Mouse (Mus musculus) cerebellum, adult (tissue): ENCODE data around the gene Gm21974.
"Not testable (repeated sequence)": the region's sequence is repeated elsewhere in the genome, so short reads cannot be mapped to it uniquely, and the experiment has no call there.

Experiments
- ATAC-seq: cut with Nextera tagmentation; 2 replicates; pipeline ENCODE4 v1.9.2; 2017; ENCODE audit warnings: mild to moderate bottlenecking, moderate library complexity, mixed read lengths; ENCODE audit not compliant: insufficient number of reproducible peaks, low FRiP score, low TSS enrichment

Gm21974 gene

GRCm38 (mm10) chr7:127895442-127895841, at the start of gene Gm21974, which contains the start of gene Vkorc1:
Gm21974 (minus strand) TSS chr7:127895454.
Vkorc1 (minus strand) TSS chr7:127895617.
- peak; percentile 96 for ATAC-seq

DNA sequence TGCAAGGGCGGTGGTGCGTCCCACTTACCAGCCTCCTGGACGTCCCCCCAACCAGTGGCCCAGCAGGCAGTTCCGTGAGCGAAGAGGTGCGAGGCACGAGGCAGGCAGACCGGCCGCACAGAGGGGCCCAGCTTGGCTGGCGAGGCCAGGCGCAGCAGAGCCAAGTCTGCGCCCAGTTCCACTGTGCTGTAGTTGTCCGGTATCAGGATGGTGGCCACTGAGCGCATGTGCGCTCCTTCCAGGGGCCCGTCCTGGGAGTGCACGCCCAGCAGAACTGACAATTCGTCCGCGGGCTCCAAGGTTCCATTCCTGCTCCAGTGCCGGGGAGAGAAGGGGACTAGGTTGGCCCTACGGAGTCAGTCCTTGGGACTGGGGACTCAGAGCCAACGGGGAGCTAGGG, 49.4 kb upstream of the Gm21974 start:
- no peak for ATAC-seq

DNA sequence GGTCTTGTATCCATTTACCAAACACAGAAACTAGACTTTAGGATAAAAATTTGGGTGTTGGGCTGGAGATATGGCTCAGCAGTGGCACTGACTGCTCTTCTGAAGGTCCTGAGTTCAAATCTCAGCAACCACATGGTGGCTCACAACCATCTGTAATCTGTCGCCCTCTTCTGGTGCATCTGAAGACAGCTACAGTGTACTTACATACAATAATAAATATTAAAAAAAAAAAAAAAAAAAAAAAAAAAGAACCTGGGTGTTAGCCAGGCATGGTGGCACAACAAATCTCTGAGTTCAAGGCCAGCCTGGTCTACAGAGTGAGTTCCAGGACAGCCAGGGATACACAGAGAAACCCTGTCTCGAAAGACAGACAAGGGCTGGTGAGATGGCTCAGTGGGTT, 46.8 kb upstream of the Gm21974 start:
- not testable (repeated sequence) for ATAC-seq

DNA sequence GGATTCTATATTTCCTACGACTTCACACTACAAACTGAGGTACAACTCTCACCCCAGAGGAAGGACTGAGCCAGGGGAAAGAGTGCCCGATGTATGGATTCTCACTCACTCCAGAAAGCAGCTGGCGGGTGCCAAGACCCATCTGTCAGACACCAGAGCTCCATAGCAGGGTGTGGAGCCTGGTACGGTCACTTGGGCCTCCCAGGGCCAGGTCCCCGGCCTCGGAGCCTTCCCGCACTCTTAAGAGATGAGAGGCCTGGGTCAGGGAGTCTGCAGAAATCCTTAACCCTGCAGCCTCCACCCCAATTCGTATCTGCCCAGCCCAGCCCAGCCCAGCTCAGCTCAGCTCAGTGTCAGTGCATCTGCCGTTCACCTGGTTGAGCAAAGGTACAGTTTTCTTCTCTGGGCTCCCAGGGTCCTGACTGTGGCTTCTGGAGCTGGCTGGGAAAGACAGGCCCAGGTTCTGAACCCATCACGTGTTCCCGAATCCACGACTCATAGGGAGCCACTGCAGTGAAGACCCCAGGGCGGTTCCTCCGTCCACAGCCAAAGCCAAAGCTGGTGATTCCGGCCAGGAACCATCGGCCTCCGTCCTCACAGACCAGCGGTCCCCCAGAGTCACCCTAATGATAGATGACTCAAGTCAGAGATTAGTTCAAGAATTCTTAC, 41.1 kb upstream of the Gm21974 start:
- peak; percentile 31; the same call in 1 of the 2 replicates for ATAC-seq

DNA sequence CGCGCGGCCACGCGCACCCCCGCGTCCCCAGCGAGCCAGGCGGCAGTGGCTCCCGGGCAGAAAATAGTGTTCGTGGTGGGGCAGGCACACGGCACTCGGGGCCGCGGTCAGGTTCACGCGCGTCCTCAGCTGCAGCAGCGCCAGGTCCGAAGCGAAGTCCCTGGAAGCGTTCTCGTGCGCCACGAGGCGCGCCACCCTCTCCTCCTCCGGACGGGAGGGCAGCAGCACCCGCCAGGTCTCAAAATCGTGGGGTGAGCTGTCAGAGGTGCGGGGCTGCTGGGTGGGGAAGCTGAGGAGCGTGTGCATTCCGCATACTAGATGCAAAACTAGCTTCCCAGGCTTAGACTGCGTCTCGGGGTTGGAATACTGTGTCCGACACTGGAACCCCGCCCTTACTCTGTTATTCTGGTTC, 40.5 kb upstream of the Gm21974 start:
- 0 out of 2 replicates have a peak, but pooled peaks have one; percentile 50 for ATAC-seq

- ATAC-seq = peak; percentile 94
These were observed 39.9 kb upstream of the Gm21974 start for GRCm38 (mm10) chr7:127935028-127935722.

- no peak for ATAC-seq
These were observed 38.8 kb upstream of the Gm21974 start for GRCm38 (mm10) chr7:127934075-127934474.

- no peak for ATAC-seq
These were observed 37.2 kb upstream of the Gm21974 start for GRCm38 (mm10) chr7:127932273-127933031.

- ATAC-seq = no peak
These were observed 36.3 kb upstream of the Gm21974 start for GRCm38 (mm10) chr7:127931351-127932135.

DNA sequence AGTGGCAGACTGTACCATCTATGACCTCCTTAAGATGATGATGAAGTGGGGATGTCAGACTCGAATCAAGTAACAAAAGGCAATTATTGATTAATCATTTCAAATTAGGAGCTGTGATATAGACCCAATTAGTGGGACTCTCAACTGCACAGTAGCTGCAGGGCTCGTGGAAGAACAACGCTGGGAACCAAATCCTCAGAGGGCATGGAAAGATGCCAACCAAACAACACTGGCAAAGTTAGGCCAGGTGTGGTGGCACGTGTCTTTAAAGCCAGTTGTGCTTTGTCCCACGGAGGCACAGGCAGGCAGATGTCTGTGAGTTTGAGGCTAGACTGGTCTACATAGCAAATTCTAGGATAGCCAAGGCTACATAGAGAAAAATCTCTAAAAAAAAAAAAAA, 35.4 kb upstream of the Gm21974 start:
- no peak for ATAC-seq

- ATAC-seq = no peak
These were observed 34.7 kb upstream of the Gm21974 start, which contains the start of gene Prss8 for GRCm38 (mm10) chr7:127929923-127930322. Prss8 (minus strand) TSS chr7:127930104.

GRCm38 (mm10) chr7:127928596-127928995, 33.3 kb upstream of the Gm21974 start:
- ATAC-seq = no peak

GRCm38 (mm10) chr7:127927726-127928125, 32.5 kb upstream of the Gm21974 start:
- no peak for ATAC-seq

DNA sequence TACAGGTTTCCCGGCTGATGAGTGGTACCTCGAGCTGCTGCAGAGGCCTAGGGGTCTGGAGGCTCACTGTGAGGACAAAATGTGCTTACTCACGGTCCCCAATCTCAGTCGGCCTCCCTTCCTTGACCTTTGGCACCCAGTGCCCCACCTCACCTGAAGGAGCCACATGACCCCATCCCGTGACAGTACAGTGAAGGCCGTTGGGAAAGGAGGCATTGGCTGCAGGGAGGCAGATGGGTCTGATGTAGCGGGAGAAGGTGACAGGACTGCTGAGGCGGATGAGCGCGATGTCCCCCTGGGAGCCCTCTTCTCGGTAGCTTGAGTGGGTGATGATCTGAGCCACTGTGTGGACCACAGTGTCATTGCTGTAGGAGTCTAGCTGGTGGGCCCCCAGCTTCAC, 31.6 kb upstream of the Gm21974 start:
- no peak for ATAC-seq

- ATAC-seq = no peak
These were observed 30.8 kb upstream of the Gm21974 start for GRCm38 (mm10) chr7:127926066-127926465.

- ATAC-seq = no peak
These were observed 30.0 kb upstream of the Gm21974 start for GRCm38 (mm10) chr7:127925252-127925651.

DNA sequence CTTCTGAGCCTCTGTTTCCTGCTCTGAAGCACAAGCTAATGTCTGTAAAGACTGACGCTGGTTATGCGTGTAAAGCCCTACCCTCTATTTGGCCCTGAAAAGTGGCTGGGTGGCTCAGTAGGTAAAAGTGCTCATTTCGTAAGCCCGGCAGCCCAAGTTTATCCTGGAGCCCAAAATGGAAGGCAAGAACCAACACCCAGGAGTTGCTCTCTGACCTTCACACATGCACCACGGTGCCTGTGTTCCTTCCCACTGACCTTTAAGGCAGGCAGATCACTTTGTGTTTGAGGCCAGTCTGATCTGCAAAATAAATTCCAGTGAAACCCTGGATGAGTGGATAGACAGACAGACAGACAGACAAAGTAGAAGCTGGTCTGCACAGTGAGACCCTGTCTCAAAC, 28.5 kb upstream of the Gm21974 start:
- no peak for ATAC-seq

DNA sequence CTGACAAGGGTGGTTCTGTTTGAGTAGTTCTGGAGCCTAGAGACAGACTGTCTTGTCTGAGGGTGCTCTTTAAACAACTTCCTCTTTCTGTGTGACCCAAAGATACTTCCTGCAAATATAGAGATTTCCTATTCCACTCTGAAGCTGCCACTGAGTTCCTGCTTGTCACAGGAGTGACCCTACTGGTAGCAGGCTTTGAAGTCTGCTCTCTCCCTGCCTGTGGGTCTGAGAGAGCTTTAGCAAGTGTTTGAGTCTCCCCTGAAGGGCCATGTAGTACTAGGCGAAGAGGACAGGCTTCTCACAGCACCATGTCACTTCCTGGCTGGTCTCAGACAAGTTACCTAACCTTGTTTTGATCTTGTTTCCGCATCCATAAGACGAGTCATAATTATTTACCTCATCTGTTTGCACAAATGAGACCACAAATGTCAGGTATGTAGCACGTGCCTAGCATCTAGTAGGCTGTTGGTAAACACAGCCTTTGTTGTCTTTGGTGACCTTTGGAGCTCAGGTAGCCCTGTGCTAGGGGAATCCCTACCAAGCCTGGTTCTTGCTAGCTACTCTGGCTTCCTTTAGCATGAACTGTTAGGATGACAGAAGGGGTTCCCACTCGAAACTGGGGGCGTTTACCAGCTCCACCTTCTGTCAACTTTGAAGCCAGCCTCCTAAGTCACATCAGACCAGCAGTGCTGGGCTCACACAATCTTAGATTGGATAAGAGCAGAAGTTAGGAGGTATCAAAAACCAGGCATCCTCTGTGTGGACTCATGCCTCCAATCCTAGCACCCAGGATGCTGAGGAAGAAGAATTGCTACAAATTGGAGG, 27.4 kb upstream of the Gm21974 start:
- no peak for ATAC-seq

DNA sequence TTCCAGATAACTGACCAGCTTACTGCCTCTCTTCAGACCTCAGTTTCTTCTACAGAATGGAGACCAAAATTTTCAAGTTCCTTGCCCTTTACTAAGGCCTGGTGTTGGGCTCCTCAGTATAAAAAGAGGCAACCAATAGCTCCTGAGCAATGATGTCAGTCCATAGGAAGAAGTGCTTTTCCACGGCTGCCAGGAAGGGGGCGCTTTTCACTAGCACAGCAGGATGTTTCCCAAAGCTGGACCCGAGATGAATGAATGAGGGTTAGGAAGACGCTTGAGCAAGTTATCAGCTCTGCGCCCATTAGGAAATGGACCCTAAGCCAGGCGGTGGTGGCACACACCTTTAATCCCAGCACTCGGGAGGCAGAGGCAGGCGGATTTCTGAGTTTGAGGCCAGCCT, 26.3 kb upstream of the Gm21974 start:
- no peak for ATAC-seq
